12 mouse cellular contexts compared by ENCODE assay signal in the genomic region with DNA sequence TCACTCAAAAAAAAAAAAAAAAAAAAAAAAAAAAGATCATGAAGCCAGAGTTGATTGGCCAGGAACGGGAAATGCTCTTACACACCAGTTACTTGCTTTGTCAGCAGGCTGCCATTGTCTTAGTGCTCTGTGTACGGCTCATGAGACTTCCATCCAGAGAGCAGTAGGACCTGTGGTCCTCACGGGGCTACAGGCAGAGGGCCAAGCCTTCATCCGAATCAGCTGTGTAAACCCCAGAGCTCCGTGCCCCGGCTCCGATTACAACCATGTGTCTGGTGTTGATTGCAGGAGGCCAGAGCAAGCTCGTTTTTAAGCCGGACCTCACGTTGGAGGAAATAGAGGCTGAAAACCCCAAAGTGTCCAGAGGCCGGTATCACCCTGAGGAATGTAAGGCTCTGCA. TPM values are rescaled to one million over a fixed set of nuclear protein-coding genes. Genes with fewer than 3 reads are reported as not detected.
DNase-seq lines count a peak whose midpoint lies in the region; ATAC-seq and TF ChIP-seq lines count a peak whose summit lies in the region.
"Had no signal": no experiment of that assay in that cellular context is flagged by ENCODE, and none has a peak within 500 bp of the region (broad histone marks: within the 10 kb centered on the region; RNA-seq: fewer than 3 reads in every experiment).

No protein-coding gene starts in this region.

- DNase-seq in forebrain, embryonic 10.5 days (ENCODE audit: extremely low spot score, low spot score): peak; percentile 48
- DNase-seq in hindbrain, embryonic 11.5 days (ENCODE audit: low spot score): peak; percentile 27
- no peak for DNase-seq in hindbrain, embryonic 14.5 days (ENCODE audit: low spot score)
- DNase-seq in spleen, adult 2 months (ENCODE audit: low read depth in 1 of 2, low spot score in 2 of 2): no peak
- DNase-seq in spleen, postnatal 14 days (ENCODE audit: low spot score in 2 of 2): no peak
- DNase-seq in thymus, postnatal 14 days: no peak
- DNase-seq: lung, postnatal 10 days; thymus, postnatal 4 days had no signal

- WGBS in forebrain, embryonic 10.5 days: 67% methylated on average over 11 of the region's 11 CpGs
- WGBS in forebrain, embryonic 12.5 days: 75% methylated on average over 11 of the region's 11 CpGs
- 58% methylated on average over 11 of the region's 11 CpGs for whole genome bisulfite sequencing in hindbrain, embryonic 11.5 days
- 77% methylated on average over 11 of the region's 11 CpGs for WGBS in hindbrain, embryonic 14.5 days
- WGBS in spleen, adult 2 months: 83% methylated on average over 11 of the region's 11 CpGs

- no peak for TF ChIP-seq POLR2A in spleen, adult 2 months (IDR thresholded peaks at IDR 0.05; ENCODE audit: low read depth, low read length)

- H3K4me3 ChIP-seq in forebrain, embryonic 10.5 days: no peak overlapping the region
- H3K4me3 ChIP-seq in forebrain, embryonic 12.5 days (replicated peaks): no peak overlapping the region
- no peak overlapping the region for H3K4me3 ChIP-seq in hindbrain, embryonic 11.5 days (ENCODE audit: low read depth, low read length)
- no peak overlapping the region for H3K4me3 ChIP-seq in hindbrain, embryonic 14.5 days (replicated peaks; ENCODE audit: low read length)
- H3K4me3 ChIP-seq in spleen, adult 2 months (ENCODE audit: extremely low read depth, insufficient read depth, insufficient read length): peak overlapping the region; percentile 5; the same call in 1 of the 2 replicates

- H3K27me3 ChIP-seq in forebrain, embryonic 10.5 days (ENCODE audit: poor library complexity, severe bottlenecking): no peaks in the 10 kb centered on the region
- no peaks in the 10 kb centered on the region for H3K27me3 ChIP-seq in forebrain, embryonic 12.5 days
- H3K27me3 ChIP-seq in hindbrain, embryonic 11.5 days (ENCODE audit: control insufficient read depth, insufficient read depth, low read length): no peaks in the 10 kb centered on the region
- H3K27me3 ChIP-seq in hindbrain, embryonic 14.5 days (ENCODE audit: control insufficient read depth, insufficient read depth, low read length): no peaks in the 10 kb centered on the region
- no peaks in the 10 kb centered on the region for H3K27me3 ChIP-seq in spleen, adult 2 months (ENCODE audit: control insufficient read depth, insufficient read depth, low read length)

- no peak overlapping the region for H3K4me2 ChIP-seq in forebrain, embryonic 12.5 days
- H3K4me2 ChIP-seq in hindbrain, embryonic 11.5 days (replicated peaks; ENCODE audit: low read depth, low read length): no peak overlapping the region
- no peak overlapping the region for H3K4me2 ChIP-seq in hindbrain, embryonic 14.5 days (replicated peaks)

- peaks cover 21% of the 10 kb centered on the region for H3K4me1 ChIP-seq in forebrain, embryonic 10.5 days
- H3K4me1 ChIP-seq in forebrain, embryonic 12.5 days: peaks cover 6% of the 10 kb centered on the region
- H3K4me1 ChIP-seq in hindbrain, embryonic 11.5 days (replicated peaks; ENCODE audit: control insufficient read depth, insufficient read depth, low read length): 0 out of 2 replicates have a peak, but pooled peaks cover 2% of the 10 kb centered on the region
- H3K4me1 ChIP-seq in hindbrain, embryonic 14.5 days (replicated peaks; ENCODE audit: control insufficient read depth, insufficient read depth, low read length): no peaks in the 10 kb centered on the region
- H3K4me1 ChIP-seq in spleen, adult 2 months (ENCODE audit: control insufficient read depth, insufficient read depth, insufficient read length): no peaks in the 10 kb centered on the region

- no peaks in the 10 kb centered on the region for H3K9me3 ChIP-seq in forebrain, embryonic 10.5 days
- H3K9me3 ChIP-seq in forebrain, embryonic 12.5 days: no peaks in the 10 kb centered on the region
- H3K9me3 ChIP-seq in hindbrain, embryonic 11.5 days (ENCODE audit: control insufficient read depth, low read length): no peaks in the 10 kb centered on the region
- H3K9me3 ChIP-seq in hindbrain, embryonic 14.5 days (ENCODE audit: control insufficient read depth, low read length): no peaks in the 10 kb centered on the region
- H3K9me3 ChIP-seq: G1E had no signal

- no peak for TF ChIP-seq CTCF in spleen, adult 2 months (IDR thresholded peaks at IDR 0.05; ENCODE audit: extremely low read depth, insufficient read depth, insufficient read length, insufficient replicate concordance)

- H3K9ac ChIP-seq in forebrain, embryonic 12.5 days: no peak overlapping the region
- no peak overlapping the region for H3K9ac ChIP-seq in hindbrain, embryonic 11.5 days (ENCODE audit: low read depth, low read length)
- H3K9ac ChIP-seq in hindbrain, embryonic 14.5 days: no peak overlapping the region

- no peak for ATAC-seq in forebrain, embryonic 12.5 days (ENCODE audit: low FRiP score)
- ATAC-seq in hindbrain, embryonic 11.5 days (ENCODE audit: low FRiP score): no peak
- no peak for ATAC-seq in hindbrain, embryonic 14.5 days (ENCODE audit: low FRiP score)
- ATAC-seq in megakaryocyte, adult 5-6 weeks (ENCODE audit: poor library complexity, severe bottlenecking): no peak

- peaks cover 19% of the 10 kb centered on the region for H3K36me3 ChIP-seq in forebrain, embryonic 10.5 days (replicated peaks)
- H3K36me3 ChIP-seq in forebrain, embryonic 12.5 days (replicated peaks): peaks cover 13% of the 10 kb centered on the region; the same call in 1 of the 2 replicates
- H3K36me3 ChIP-seq in hindbrain, embryonic 11.5 days (ENCODE audit: control insufficient read depth, insufficient read depth, low read length): no peaks in the 10 kb centered on the region
- H3K36me3 ChIP-seq in hindbrain, embryonic 14.5 days (replicated peaks; ENCODE audit: control insufficient read depth, insufficient read depth): peaks cover 17% of the 10 kb centered on the region; the same call in 1 of the 2 replicates
- no peaks in the 10 kb centered on the region for H3K36me3 ChIP-seq in spleen, adult 2 months (ENCODE audit: control insufficient read depth, insufficient read depth, low read length)
- H3K36me3 ChIP-seq: G1E had no signal

- H3K27ac ChIP-seq in forebrain, embryonic 10.5 days: peak overlapping the region; percentile 69; the same call in 1 of the 2 replicates
- no peak overlapping the region for H3K27ac ChIP-seq in forebrain, embryonic 12.5 days
- H3K27ac ChIP-seq in hindbrain, embryonic 11.5 days (ENCODE audit: low read depth, low read length): no peak overlapping the region
- H3K27ac ChIP-seq in hindbrain, embryonic 14.5 days: no peak overlapping the region
- no peak overlapping the region for H3K27ac ChIP-seq in spleen, adult 2 months (ENCODE audit: insufficient read depth, low read length)

RNA-seq across cellular contexts. Expression of gene B4galt4, which starts 11.6 kb away (rescaled TPM):
- 27.1 and 27.8 TPM in 2 replicates for polyA plus RNA-seq in forebrain, embryonic 10.5 days (2016; fragmentation: Nextera tagmentation; extraction: Ambion mirVana)
- 21.1 and 25.6 TPM in 2 replicates for polyA plus RNA-seq in forebrain, embryonic 12.5 days (2016; fragmentation: Nextera tagmentation; extraction: Ambion mirVana)
- polyA plus RNA-seq in hindbrain, embryonic 11.5 days (2014; fragmentation: Nextera tagmentation; extraction: Ambion mirVana): 26.4 and 31.1 TPM in 2 replicates
- 40.0 and 41.7 TPM in 2 replicates for polyA plus RNA-seq in hindbrain, embryonic 14.5 days (2014; fragmentation: Nextera tagmentation; extraction: Ambion mirVana)
- polyA plus RNA-seq in spleen, adult 2 months (2012; rRNA removed): 1.5 and 2.3 TPM in 2 replicates
- 12.2 and 20.8 TPM in 2 replicates for total RNA-seq in megakaryocyte, adult 5-6 weeks (2015)
- 21.4 and 26.2 TPM in 2 replicates for total RNA-seq in megakaryocyte, adult 5-6 weeks (2017)
- total RNA-seq: G1E had no signal
- polyA plus RNA-seq: G1E had no signal

RNA-seq across cellular contexts. Expression of gene Arhgap31, which starts 40.6 kb away (rescaled TPM):
- polyA plus RNA-seq in forebrain, embryonic 10.5 days (2016; fragmentation: Nextera tagmentation; extraction: Ambion mirVana): 7.3 and 7.4 TPM in 2 replicates
- polyA plus RNA-seq in forebrain, embryonic 12.5 days (2016; fragmentation: Nextera tagmentation; extraction: Ambion mirVana): 6.4 and 8.8 TPM in 2 replicates
- polyA plus RNA-seq in hindbrain, embryonic 11.5 days (2014; fragmentation: Nextera tagmentation; extraction: Ambion mirVana): 7.3 and 9.0 TPM in 2 replicates
- polyA plus RNA-seq in hindbrain, embryonic 14.5 days (2014; fragmentation: Nextera tagmentation; extraction: Ambion mirVana): 5.6 and 7.8 TPM in 2 replicates
- 3.7 and 3.8 TPM in 2 replicates for polyA plus RNA-seq in spleen, adult 2 months (2012; rRNA removed)
- 20.4 and 21.4 TPM in 2 replicates for total RNA-seq in megakaryocyte, adult 5-6 weeks (2015)
- 10.0 and 14.6 TPM in 2 replicates for total RNA-seq in megakaryocyte, adult 5-6 weeks (2017)

RNA-seq across cellular contexts. Expression of gene Upk1b, which starts 46.5 kb away (rescaled TPM):
- 0.50 and 0.60 TPM in 2 replicates for polyA plus RNA-seq in forebrain, embryonic 10.5 days (2016; fragmentation: Nextera tagmentation; extraction: Ambion mirVana)
- 1.1 and 1.9 TPM in 2 replicates for polyA plus RNA-seq in forebrain, embryonic 12.5 days (2016; fragmentation: Nextera tagmentation; extraction: Ambion mirVana)
- 2.0 and 4.6 TPM in 2 replicates for polyA plus RNA-seq in hindbrain, embryonic 11.5 days (2014; fragmentation: Nextera tagmentation; extraction: Ambion mirVana)
- polyA plus RNA-seq in hindbrain, embryonic 14.5 days (2014; fragmentation: Nextera tagmentation; extraction: Ambion mirVana): 0.16 and 0.18 TPM in 2 replicates
- 1.4 and 1.7 TPM in 2 replicates for polyA plus RNA-seq in spleen, adult 2 months (2012; rRNA removed)
- total RNA-seq in megakaryocyte, adult 5-6 weeks (2015): 1.0 and 1.3 TPM in 2 replicates
- 1.2 and 1.7 TPM in 2 replicates for total RNA-seq in megakaryocyte, adult 5-6 weeks (2017)
- total RNA-seq: gastrocnemius, adult 8-10 months had no signal
- polyA plus RNA-seq: G1E had no signal

Comparison
In these comparisons a context has a peak if more than half of its experiments do, and no peak if none do; other contexts are left out.
1. DNase-seq: peak in forebrain, embryonic 10.5 days (single experiment) and hindbrain, embryonic 11.5 days (single experiment); none in hindbrain, embryonic 14.5 days (single experiment), spleen, adult 2 months (0 of 2), spleen, postnatal 14 days (0 of 2) and thymus, postnatal 14 days (single experiment).